Mouse (Mus musculus): ENCODE results near the gene Tenm4. TPM values are rescaled to one million over a fixed set of nuclear protein-coding genes. Genes with fewer than 3 reads are reported as not detected.
A peak's percentile ranks its signal among the peaks of the same experiment; 100 is the strongest.

Gene Tenm4
- polyA plus RNA-seq (2016; fragmentation: Nextera tagmentation; extraction: Ambion mirVana) = 22.1 and 24.5 TPM in 2 replicates

DNA sequence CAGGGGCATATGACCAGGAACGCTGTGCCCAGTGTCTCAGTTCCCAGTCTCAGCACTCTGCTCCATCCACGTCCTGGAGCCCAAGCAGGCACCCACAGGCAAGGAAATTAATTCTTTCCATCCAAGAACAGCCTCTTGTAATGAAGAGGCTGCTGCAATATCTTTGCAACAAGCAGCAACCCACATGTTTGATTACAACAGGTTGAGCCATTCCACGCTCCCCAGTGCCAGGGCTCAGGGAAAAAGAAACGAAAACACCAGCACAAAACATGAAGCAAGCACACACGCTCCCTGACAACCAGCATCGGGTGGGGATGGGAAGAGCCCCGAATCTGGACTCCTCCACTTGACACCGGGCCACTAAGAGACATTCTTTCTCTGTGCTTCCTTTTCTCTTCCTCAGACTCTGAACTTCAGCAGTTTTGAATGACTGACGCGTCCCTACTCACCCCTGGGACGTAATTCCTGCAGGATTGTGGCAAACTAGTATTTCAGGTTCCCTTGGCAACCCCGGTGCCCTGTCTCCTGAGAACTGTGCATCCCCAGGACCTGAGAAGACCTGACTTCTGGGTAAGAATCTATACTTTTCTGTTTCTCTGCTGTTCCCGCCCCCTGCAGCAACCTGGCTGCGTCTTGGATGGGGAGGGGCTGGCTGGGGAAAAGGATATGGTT is at the start of gene Tenm4:
TSS of gene Tenm4 (plus strand) at position 323 of the 672 bp plus-strand sequence.
- H3K4me3 ChIP-seq = no peak within 1 kb of the TSS

DNA sequence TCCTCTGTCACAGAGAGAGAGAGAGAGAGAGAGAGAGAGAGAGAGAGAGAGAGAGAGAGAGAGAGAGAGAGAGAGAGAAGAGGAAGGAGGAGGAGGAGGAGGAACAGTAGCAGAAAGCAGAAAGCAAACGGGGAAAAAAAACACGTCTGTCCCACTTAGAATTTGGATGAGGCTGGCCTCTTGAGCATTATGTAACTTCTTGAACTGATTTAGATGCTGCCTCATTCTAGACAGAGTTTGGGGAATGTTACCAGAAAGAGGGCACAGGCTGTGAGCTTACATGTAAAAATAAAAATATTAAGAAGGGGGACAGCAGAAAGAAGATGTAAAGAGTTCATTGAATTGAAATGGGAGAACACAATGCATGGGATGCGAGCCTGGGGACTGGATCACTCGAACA is 40.3 kb upstream of the Tenm4 start:
- 40% methylated on average over 4 of the region's 4 CpGs for WGBS
- 0 out of 2 replicates have a peak, but pooled peaks cover 4% of the 10 kb centered on the region for H3K27me3 ChIP-seq (ENCODE audit: insufficient read depth, poor library complexity, severe bottlenecking)
- H3K4me1 ChIP-seq (replicated peaks) = no peaks in the 10 kb centered on the region
- no peak for DNase-seq (ENCODE audit: low spot score)
- no peak overlapping the region for H3K4me3 ChIP-seq
- H3K27ac ChIP-seq = no peak overlapping the region
- no peaks in the 10 kb centered on the region for H3K36me3 ChIP-seq
- H3K9me3 ChIP-seq = no peaks in the 10 kb centered on the region

More for the DNA sequence above, at the start of gene Tenm4:
- no peak for DNase-seq (ENCODE audit: low spot score)
- Histone ChIP-seq H3K27ac (no peak within 1 kb of the TSS; the same call in 1 of the 2 replicates), H3K4me1 (replicated peaks) (peaks cover 49% of the 10 kb centered on the region), H3K9me3 (no peaks in the 10 kb centered on the region), H3K36me3 (no peaks in the 10 kb centered on the region), H3K27me3 (ENCODE audit: insufficient read depth, poor library complexity, severe bottlenecking) (peaks cover 22% of the 10 kb centered on the region)
- 36% methylated on average over 14 of the region's 14 CpGs for WGBS

DNA sequence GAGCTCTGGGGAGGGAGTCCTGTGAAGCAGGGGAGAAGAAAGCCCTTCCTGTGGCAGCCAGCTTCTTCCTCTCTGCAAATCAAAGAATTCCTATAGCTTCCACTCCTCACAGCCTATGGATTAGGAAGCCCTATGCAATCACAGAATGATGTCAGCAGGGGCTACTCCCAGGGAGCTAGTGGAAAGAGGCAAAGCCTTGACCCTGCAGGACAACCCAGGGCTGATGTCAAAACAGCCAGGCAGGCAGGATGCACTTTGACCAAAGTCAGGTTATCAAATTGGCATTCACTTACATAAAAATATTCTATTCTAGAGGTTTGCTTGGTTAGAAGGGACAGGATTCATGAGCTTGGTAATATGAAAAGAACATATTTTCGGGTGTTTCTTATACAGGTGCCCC is 39.9 kb upstream of the Tenm4 start:
- H3K27ac ChIP-seq = no peak overlapping the region
- H3K9me3 ChIP-seq = no peaks in the 10 kb centered on the region
- DNase-seq (ENCODE audit: low spot score) = no peak
- H3K36me3 ChIP-seq = no peaks in the 10 kb centered on the region
- 77% methylated on average over 1 of the region's 1 CpGs for WGBS
- H3K27me3 ChIP-seq (ENCODE audit: insufficient read depth, poor library complexity, severe bottlenecking) = 0 out of 2 replicates have a peak, but pooled peaks cover 4% of the 10 kb centered on the region
- H3K4me3 ChIP-seq = no peak overlapping the region
- H3K4me1 ChIP-seq (replicated peaks) = no peaks in the 10 kb centered on the region

DNA sequence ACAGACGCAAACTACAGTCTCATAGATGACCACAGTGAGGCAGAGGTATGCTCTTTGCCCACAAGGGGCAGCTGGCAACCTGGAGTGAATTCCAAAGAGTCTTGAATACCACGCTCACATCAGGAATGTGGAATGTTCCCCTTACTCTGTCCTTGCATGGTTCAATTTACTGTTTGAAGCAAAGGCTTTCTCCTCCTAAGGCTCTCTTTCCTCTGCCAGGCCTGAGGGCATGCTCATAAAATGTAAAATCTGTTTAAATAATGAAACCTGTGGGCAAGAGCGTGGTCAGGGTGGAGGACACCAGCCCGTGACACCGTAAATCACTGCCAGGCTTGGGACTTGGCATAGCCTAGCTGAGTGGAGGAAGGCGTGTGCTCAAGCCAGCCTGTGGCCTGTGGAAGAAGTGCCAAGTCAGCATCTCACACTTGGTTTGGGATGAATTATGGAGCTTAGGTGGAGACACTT is 34.5 kb upstream of the Tenm4 start:
- no peaks in the 10 kb centered on the region for H3K9me3 ChIP-seq
- H3K27ac ChIP-seq = no peak overlapping the region
- 86% methylated on average over 6 of the region's 6 CpGs for WGBS
- no peaks in the 10 kb centered on the region for H3K27me3 ChIP-seq (ENCODE audit: insufficient read depth, poor library complexity, severe bottlenecking)
- H3K4me1 ChIP-seq (replicated peaks) = no peaks in the 10 kb centered on the region
- no peaks in the 10 kb centered on the region for H3K36me3 ChIP-seq
- no peak overlapping the region for H3K4me3 ChIP-seq
- no peak for DNase-seq (ENCODE audit: low spot score)

DNA sequence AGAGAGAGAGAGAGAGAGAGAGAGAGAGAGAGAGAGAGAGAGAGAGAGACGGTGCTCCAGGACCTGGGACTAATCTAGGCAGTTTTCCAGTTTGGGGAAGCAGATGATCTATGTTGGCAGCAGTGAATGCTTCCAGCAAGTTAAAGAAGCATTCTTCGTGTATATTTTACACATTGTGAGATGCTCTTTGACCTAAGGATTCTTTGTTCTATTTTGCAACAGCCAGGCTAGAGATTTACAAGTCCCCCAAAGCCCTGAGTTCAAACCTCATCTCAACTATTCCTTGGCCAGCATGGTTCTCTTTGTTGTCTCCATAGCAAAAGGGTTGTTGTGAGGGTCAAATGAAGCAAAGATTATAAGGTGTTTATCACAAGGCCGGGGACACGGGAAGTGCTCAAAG is 29.2 kb upstream of the Tenm4 start:
- Histone ChIP-seq H3K36me3 (no peaks in the 10 kb centered on the region), H3K27me3 (ENCODE audit: insufficient read depth, poor library complexity, severe bottlenecking) (no peaks in the 10 kb centered on the region), H3K27ac (no peak overlapping the region), H3K9me3 (0 out of 2 replicates have a peak, but pooled peaks cover 3% of the 10 kb centered on the region), H3K4me1 (replicated peaks) (no peaks in the 10 kb centered on the region), H3K4me3 (no peak overlapping the region)
- WGBS = 88% methylated on average over 4 of the region's 4 CpGs
- DNase-seq (ENCODE audit: low spot score) = no peak

DNA sequence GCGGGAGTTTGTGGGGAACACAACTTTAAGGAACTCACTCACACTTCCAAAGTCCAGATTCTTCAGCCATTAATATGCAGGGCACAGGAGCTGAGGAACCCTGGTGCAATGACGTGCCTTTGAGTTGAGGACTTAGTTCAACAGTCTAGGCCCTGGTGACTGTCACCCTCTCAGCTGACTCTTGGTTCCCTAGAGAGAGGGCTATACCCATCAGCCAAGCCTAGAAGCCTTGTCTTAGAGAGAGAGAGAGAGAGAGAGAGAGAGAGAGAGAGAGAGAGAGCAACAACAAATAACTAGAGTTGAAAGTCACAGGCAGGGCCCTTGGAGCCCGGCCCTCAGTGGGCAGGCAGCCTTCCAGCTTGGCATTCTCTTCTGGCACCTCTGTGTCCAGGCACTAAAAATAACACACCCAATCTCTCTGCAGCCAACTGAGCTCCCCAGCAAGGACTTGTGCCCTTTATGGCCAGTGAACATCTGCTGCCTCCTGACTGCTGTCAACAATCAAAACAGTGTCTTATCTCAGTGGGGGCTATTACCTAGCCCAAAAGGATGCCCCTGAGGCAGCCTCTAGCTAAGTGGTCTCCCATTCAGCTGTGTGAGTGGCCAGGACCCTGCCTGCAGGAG is 28.0 kb upstream of the Tenm4 start:
- DNase-seq (ENCODE audit: low spot score) = no peak
- no peak overlapping the region for H3K4me3 ChIP-seq
- H3K27ac ChIP-seq = no peak overlapping the region
- WGBS = 86% methylated on average over 3 of the region's 3 CpGs
- H3K36me3 ChIP-seq = no peaks in the 10 kb centered on the region
- no peaks in the 10 kb centered on the region for H3K4me1 ChIP-seq (replicated peaks)
- no peaks in the 10 kb centered on the region for H3K27me3 ChIP-seq (ENCODE audit: insufficient read depth, poor library complexity, severe bottlenecking)
- 0 out of 2 replicates have a peak, but pooled peaks cover 3% of the 10 kb centered on the region for H3K9me3 ChIP-seq

DNA sequence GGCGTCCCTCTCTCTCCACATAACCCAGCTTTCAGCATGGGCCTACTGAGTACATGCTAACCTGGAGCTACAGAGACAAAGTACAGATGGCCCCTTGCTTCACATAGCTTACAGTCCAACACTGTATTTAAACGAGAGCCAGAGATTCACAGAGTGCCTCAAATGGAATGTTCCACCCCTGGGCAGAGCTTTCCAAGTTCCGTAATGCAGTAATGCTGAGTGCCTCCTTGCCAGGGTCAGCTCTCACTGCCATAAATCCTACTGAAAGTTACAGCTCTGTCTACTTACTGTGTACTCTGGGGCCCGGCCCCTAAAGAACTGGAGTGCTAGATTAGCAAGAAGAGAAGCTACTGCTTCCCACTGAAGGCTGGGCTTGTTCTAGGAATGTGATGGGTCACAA is 23.6 kb upstream of the Tenm4 start:
- 89% methylated on average over 4 of the region's 4 CpGs for WGBS
- Histone ChIP-seq H3K36me3 (no peaks in the 10 kb centered on the region), H3K4me1 (replicated peaks) (peaks cover 7% of the 10 kb centered on the region), H3K27ac (no peak overlapping the region), H3K4me3 (no peak overlapping the region), H3K9me3 (0 out of 2 replicates have a peak, but pooled peaks cover 3% of the 10 kb centered on the region), H3K27me3 (ENCODE audit: insufficient read depth, poor library complexity, severe bottlenecking) (peaks cover 17% of the 10 kb centered on the region)
- no peak for DNase-seq (ENCODE audit: low spot score)

DNA sequence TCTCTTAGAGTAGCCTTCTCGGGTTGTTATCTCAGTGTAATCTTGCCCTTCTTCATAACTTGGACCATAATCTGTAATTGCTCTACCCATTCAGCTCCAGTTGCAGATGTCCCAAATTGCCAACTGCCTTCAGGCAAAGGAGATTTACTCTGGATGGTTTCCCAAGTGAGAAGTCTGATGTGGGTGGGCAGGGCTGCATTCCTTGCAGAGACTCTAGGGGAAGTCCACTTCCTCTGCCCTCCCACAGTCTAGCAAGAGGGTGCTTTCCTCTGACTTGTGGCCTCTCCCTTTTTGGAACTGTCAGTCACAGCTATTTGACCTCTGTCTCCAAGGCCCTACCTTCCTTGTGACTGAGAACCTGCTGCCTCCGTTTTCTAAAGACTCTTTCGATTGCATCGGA is 22.9 kb upstream of the Tenm4 start:
- Histone ChIP-seq H3K4me3 (no peak overlapping the region), H3K36me3 (no peaks in the 10 kb centered on the region), H3K27ac (no peak overlapping the region), H3K4me1 (replicated peaks) (peaks cover 15% of the 10 kb centered on the region), H3K27me3 (ENCODE audit: insufficient read depth, poor library complexity, severe bottlenecking) (peaks cover 17% of the 10 kb centered on the region), H3K9me3 (0 out of 2 replicates have a peak, but pooled peaks cover 3% of the 10 kb centered on the region)
- DNase-seq (ENCODE audit: low spot score) = no peak
- WGBS = 83% methylated on average over 4 of the region's 4 CpGs

DNA sequence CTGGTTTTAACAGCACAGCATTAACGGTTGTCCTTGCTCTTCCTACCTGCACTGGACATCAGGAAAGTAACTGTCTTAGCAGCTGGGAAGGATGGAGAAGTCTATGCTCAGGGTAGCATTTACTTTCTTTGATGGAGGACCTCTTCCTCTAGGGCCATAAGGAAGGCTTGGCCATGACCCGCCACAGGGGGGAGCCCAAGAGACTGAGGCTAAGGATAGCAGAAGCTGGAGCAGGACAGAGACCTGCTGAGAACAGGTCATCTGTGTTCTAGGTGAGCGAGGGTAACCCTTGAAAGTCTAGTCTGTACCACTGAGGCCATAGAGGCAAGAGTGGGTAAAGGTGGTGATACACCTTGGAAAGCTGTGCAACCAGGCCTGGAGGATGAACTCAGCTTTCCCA is 19.8 kb upstream of the Tenm4 start:
- H3K9me3 ChIP-seq = 0 out of 2 replicates have a peak, but pooled peaks cover 3% of the 10 kb centered on the region
- 54% methylated on average over 3 of the region's 3 CpGs for WGBS
- no peak overlapping the region for H3K27ac ChIP-seq
- DNase-seq (ENCODE audit: low spot score) = peak; percentile 43
- H3K4me1 ChIP-seq (replicated peaks) = peaks cover 21% of the 10 kb centered on the region
- no peak overlapping the region for H3K4me3 ChIP-seq
- H3K27me3 ChIP-seq (ENCODE audit: insufficient read depth, poor library complexity, severe bottlenecking) = peaks cover 18% of the 10 kb centered on the region
- no peaks in the 10 kb centered on the region for H3K36me3 ChIP-seq

DNA sequence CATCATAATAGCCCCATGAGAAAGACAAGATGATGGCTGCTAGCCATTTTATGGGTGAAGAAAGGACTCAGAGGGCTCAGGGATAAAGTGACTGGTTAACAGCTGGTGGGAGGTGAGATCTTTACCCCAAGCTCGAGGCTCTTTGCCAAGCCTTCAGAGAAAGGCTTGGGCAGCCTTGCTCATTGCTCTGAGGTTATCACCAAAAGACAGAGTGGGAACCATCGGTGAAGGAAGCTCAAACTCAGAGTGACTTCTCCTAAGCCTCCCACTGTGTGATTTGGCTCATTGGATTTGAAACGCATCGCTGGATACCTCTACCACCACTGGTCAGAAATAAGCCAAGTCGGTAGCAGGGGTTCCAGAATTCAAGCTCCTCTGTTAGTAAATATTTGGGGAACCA is 19.1 kb upstream of the Tenm4 start:
- peaks cover 25% of the 10 kb centered on the region for H3K27me3 ChIP-seq (ENCODE audit: insufficient read depth, poor library complexity, severe bottlenecking)
- no peak overlapping the region for H3K4me3 ChIP-seq
- H3K4me1 ChIP-seq (replicated peaks) = peaks cover 21% of the 10 kb centered on the region
- H3K36me3 ChIP-seq = no peaks in the 10 kb centered on the region
- DNase-seq (ENCODE audit: low spot score) = no peak
- 24% methylated on average over 5 of the region's 5 CpGs for WGBS
- H3K27ac ChIP-seq = peak overlapping the region; percentile 83
- H3K9me3 ChIP-seq = no peaks in the 10 kb centered on the region

DNA sequence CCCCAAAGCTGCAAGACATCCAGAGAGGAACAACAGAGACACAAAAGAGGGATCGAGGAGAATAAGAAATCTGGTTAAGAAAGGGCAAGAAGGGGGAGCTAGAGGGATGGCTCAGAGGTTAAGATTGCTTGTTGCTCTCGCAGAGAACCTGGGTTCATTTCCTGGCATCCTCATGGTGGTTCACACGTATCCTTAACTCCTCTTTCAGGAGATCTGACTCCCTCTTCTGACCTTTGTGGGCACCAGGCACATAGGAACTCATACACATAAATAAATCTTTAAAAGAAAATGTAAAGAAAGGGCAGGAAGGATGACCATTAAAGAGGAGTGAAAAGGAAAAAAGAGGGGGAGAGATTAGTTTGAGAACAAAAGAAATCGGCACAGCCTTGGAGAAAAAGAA is 18.6 kb upstream of the Tenm4 start:
- Histone ChIP-seq H3K9me3 (no peaks in the 10 kb centered on the region), H3K4me3 (peak overlapping the region; percentile 45), H3K27ac (peak overlapping the region; percentile 83), H3K27me3 (ENCODE audit: insufficient read depth, poor library complexity, severe bottlenecking) (peaks cover 29% of the 10 kb centered on the region), H3K36me3 (no peaks in the 10 kb centered on the region), H3K4me1 (replicated peaks) (peaks cover 21% of the 10 kb centered on the region)
- DNase-seq (ENCODE audit: low spot score) = no peak
- WGBS = 4% methylated on average over 4 of the region's 4 CpGs

DNA sequence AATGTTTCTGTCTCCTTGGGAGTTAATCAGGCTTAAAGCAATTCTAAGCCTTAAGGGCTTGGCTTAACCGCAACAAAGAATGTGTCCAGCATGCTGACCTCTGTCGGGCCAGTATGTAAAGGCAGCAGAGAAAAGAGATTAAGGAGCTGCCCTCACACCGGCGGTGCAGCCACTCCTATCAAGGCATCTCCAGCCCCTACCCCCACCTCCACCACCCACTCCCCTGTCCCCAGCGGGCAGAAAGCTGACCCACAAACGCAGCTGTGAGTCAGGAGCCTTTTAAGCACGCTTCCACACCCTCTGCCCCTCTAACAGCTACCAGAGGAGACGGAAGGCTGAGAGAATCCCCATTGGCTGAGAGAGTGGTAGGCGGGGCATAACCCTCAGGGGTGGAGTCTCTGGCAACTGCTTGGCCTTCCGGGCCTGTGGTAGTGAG is 18.1 kb upstream of the Tenm4 start:
- Histone ChIP-seq H3K9me3 (no peaks in the 10 kb centered on the region), H3K4me1 (replicated peaks) (peaks cover 21% of the 10 kb centered on the region), H3K27ac (peak overlapping the region; percentile 83), H3K4me3 (peak overlapping the region; percentile 45), H3K27me3 (ENCODE audit: insufficient read depth, poor library complexity, severe bottlenecking) (peaks cover 30% of the 10 kb centered on the region), H3K36me3 (no peaks in the 10 kb centered on the region)
- under 1% methylated on average over 10 of the region's 10 CpGs for WGBS
- DNase-seq (ENCODE audit: low spot score) = peak; percentile 90

DNA sequence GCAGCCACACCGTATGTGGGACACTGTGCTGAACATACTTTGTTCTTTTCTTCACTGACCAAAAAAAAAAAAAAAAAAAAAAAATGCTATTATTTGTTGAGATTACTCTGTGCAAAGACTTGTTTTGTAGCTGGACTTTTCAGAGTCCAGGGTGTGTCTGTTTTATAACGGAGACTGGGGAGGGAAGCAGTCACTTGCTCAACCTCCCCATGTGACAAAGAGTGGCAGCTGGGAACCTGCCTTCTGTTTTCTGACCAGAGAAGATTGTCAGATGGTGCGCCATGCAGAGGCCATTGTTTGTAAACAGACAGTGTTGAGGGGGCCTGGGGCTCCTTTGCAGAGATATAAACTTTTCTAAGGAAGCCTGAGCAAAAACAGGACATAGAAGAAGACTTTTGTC is 17.0 kb upstream of the Tenm4 start:
- no peak for DNase-seq (ENCODE audit: low spot score)
- no peaks in the 10 kb centered on the region for H3K36me3 ChIP-seq
- H3K9me3 ChIP-seq = no peaks in the 10 kb centered on the region
- H3K4me1 ChIP-seq (replicated peaks) = peaks cover 21% of the 10 kb centered on the region
- no peak overlapping the region for H3K4me3 ChIP-seq
- peak overlapping the region; percentile 18; the same call in 1 of the 2 replicates for H3K27ac ChIP-seq
- peaks cover 33% of the 10 kb centered on the region for H3K27me3 ChIP-seq (ENCODE audit: insufficient read depth, poor library complexity, severe bottlenecking)
- 83% methylated on average over 3 of the region's 3 CpGs for WGBS
